Mouse (Mus musculus): ENCODE measurements around the gene Olfr1326-ps1. TPM values are rescaled to one million over a fixed set of nuclear protein-coding genes. Genes with fewer than 3 reads are reported as not detected.

Gene Olfr1326-ps1
- not detected in 2 replicates for polyA plus RNA-seq (2016; fragmentation: Nextera tagmentation; extraction: Ambion mirVana)

GRCm38 (mm10) chrX:74574788-74575187 is at the start of gene Olfr1326-ps1:
Gene Olfr1326-ps1 (minus strand): TSS chrX:74574888.
- Histone ChIP-seq H3K9me3 (no peaks in the 10 kb centered on the region), H3K36me3 (no peaks in the 10 kb centered on the region), H3K4me1 (no peaks in the 10 kb centered on the region), H3K4me3 (no peak within 1 kb of the TSS), H3K4me2 (replicated peaks) (no peak within 1 kb of the TSS), H3K27me3 (replicated peaks) (no peaks in the 10 kb centered on the region), H3K9ac (no peak within 1 kb of the TSS), H3K27ac (no peak within 1 kb of the TSS)
- ATAC-seq (ENCODE audit: low FRiP score, low read depth) = no peak

DNA sequence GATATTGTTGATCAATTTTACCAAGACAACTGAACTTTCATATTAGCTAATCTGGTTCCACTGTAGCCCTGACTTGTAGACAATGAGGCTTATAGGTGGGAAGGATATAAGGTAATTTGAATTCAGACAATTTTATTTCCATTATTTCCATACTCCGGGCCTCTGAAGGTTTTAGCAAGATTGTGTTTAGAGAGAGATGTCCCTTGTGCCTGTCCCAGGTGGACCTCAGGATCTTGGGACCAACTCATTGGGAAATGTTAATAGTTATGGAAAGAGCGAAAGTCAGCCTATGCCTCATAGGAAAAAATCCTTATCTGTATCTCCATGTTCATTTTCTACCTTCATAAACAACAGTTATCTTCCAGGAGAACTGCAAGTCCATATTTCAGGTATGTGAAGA is 17.7 kb upstream of the Olfr1326-ps1 start, which contains the start of gene Olfr1325:
TSS of gene Olfr1325 (plus strand) at position 301 of the 400 bp plus-strand sequence.
- 88% methylated on average over 2 of the region's 2 CpGs for WGBS
- no peak within 1 kb of the TSS for H3K9ac ChIP-seq

More for the DNA sequence above, 17.7 kb upstream of the Olfr1326-ps1 start, which contains the start of gene Olfr1325:
- Histone ChIP-seq H3K4me2 (replicated peaks) (no peak within 1 kb of the TSS), H3K36me3 (no peaks in the 10 kb centered on the region), H3K27ac (no peak within 1 kb of the TSS), H3K4me1 (no peaks in the 10 kb centered on the region), H3K27me3 (replicated peaks) (no peaks in the 10 kb centered on the region), H3K4me3 (no peak within 1 kb of the TSS), H3K9me3 (no peaks in the 10 kb centered on the region)
- ATAC-seq (ENCODE audit: low FRiP score, low read depth) = no peak

Other genes starting within 250 kb of the Olfr1326-ps1 start
- 47.0 and 54.6 TPM in 2 replicates for gene Plxna3, start 245.8 kb downstream of the Olfr1326-ps1 start, polyA plus RNA-seq (2016; fragmentation: Nextera tagmentation; extraction: Ambion mirVana)
- gene Lage3, start 221.3 kb downstream of the Olfr1326-ps1 start, polyA plus RNA-seq (2016; fragmentation: Nextera tagmentation; extraction: Ambion mirVana) = 83.2 and 89.6 TPM in 2 replicates
- gene Ubl4a, start 201.7 kb downstream of the Olfr1326-ps1 start, polyA plus RNA-seq (2016; fragmentation: Nextera tagmentation; extraction: Ambion mirVana) = 61.1 and 63.7 TPM in 2 replicates
- gene Slc10a3, start 201.5 kb downstream of the Olfr1326-ps1 start, polyA plus RNA-seq (2016; fragmentation: Nextera tagmentation; extraction: Ambion mirVana) = 8.3 and 8.4 TPM in 2 replicates
- gene Fam3a, start 181.6 kb downstream of the Olfr1326-ps1 start, polyA plus RNA-seq (2016; fragmentation: Nextera tagmentation; extraction: Ambion mirVana) = 27.3 and 31.5 TPM in 2 replicates
- gene Ikbkg, start 181.6 kb downstream of the Olfr1326-ps1 start, polyA plus RNA-seq (2016; fragmentation: Nextera tagmentation; extraction: Ambion mirVana) = 19.9 and 21.2 TPM in 2 replicates
- gene G6pdx, start 145.7 kb downstream of the Olfr1326-ps1 start, polyA plus RNA-seq (2016; fragmentation: Nextera tagmentation; extraction: Ambion mirVana) = 47.6 and 57.4 TPM in 2 replicates
- not detected in 2 replicates for gene Gm6880, start 93.5 kb downstream of the Olfr1326-ps1 start, polyA plus RNA-seq (2016; fragmentation: Nextera tagmentation; extraction: Ambion mirVana)
- not detected in 2 replicates for gene Olfr1325, start 17.8 kb upstream of the Olfr1326-ps1 start, polyA plus RNA-seq (2016; fragmentation: Nextera tagmentation; extraction: Ambion mirVana)
- gene Gm5640, start 70.7 kb upstream of the Olfr1326-ps1 start, polyA plus RNA-seq (2016; fragmentation: Nextera tagmentation; extraction: Ambion mirVana) = 0.19 TPM in 1 of 2 replicates, not detected in the other
- not detected in 2 replicates for gene Gm6890, start 166.0 kb upstream of the Olfr1326-ps1 start, polyA plus RNA-seq (2016; fragmentation: Nextera tagmentation; extraction: Ambion mirVana)

Data from neural tube, embryonic 12.5 days (tissue).